Mouse (Mus musculus) testis, adult 2 months (tissue): Measurements from ENCODE around the gene Mipol1. TPM values are rescaled to one million over a fixed set of nuclear protein-coding genes. Genes with fewer than 3 reads are reported as not detected.

Experiments
- H3K27ac ChIP-seq: fragments of 200-500 bp; 2 replicates; pipeline ENCODE4 v1.5.1; 2012; ENCODE audit warnings: low read depth, low read length; ENCODE audit not compliant: control insufficient read depth, insufficient read depth
- H3K27me3 ChIP-seq: fragments of 200-500 bp; 2 replicates; pipeline ENCODE4 v1.6.1; 2012; ENCODE audit warnings: mild to moderate bottlenecking, low read length, moderate library complexity; ENCODE audit not compliant: control insufficient read depth, insufficient read depth
- H3K36me3 ChIP-seq: fragments of 200-500 bp; 2 replicates; pipeline ENCODE4 v1.6.1; 2012; ENCODE audit warnings: mild to moderate bottlenecking, low read length; ENCODE audit not compliant: control insufficient read depth, insufficient read depth
- H3K4me1 ChIP-seq: fragments of 200-500 bp; 2 replicates; pipeline ENCODE4 v1.6.1; 2012; ENCODE audit warnings: low read length; ENCODE audit not compliant: control insufficient read depth, insufficient read depth
- H3K4me3 ChIP-seq: fragments of 200-500 bp; 2 replicates; pipeline ENCODE4 v1.5.1; 2012; ENCODE audit warnings: low read depth, mild to moderate bottlenecking, low read length, moderate library complexity, mixed read lengths; ENCODE audit not compliant: control insufficient read depth
- CTCF ChIP-seq: fragments of 200-500 bp; IDR thresholded peaks from 2 replicates; pipeline ENCODE4 v1.5.1; 2012; ENCODE audit warnings: low read depth, mild to moderate bottlenecking, inconsistent platforms, low read length, moderate library complexity; ENCODE audit not compliant: control insufficient read depth, insufficient read depth, insufficient replicate concordance
- POLR2A ChIP-seq: fragments of 200-500 bp; IDR thresholded peaks from 2 replicates; pipeline ENCODE4 v1.6.1; 2012; ENCODE audit warnings: low read depth, mild to moderate bottlenecking, inconsistent platforms, low read length, moderate library complexity; ENCODE audit not compliant: control insufficient read depth
- polyA plus RNA-seq: library from polyadenylated mRNA; depleted of rRNA; stranded (reverse); fragments of >200 nt; gene quantifications from 2 replicates; pipeline ENCODE4 v1.2.3, GENCODE M21; 2012; rRNA removed

Gene Mipol1
- polyA plus RNA-seq, 1 experiment = 4.1 TPM

GRCm38 (mm10) chr12:57541118-57541517, 310.9 kb downstream of the Mipol1 start:
- H3K27me3 ChIP-seq = peaks cover 25% of the 10 kb centered on the region
- peaks cover 19% of the 10 kb centered on the region for H3K4me1 ChIP-seq
- no peak overlapping the region for H3K4me3 ChIP-seq
- no peaks in the 10 kb centered on the region for H3K36me3 ChIP-seq
- no peak overlapping the region for H3K27ac ChIP-seq
- no peak for TF ChIP-seq POLR2A
- TF ChIP-seq CTCF = no peak

- no peak overlapping the region for H3K27ac ChIP-seq
- H3K4me3 ChIP-seq = peak overlapping the region; percentile 21
- TF ChIP-seq POLR2A (no peak), CTCF (no peak)
- no peaks in the 10 kb centered on the region for H3K36me3 ChIP-seq
- H3K27me3 ChIP-seq = peaks cover 22% of the 10 kb centered on the region
- peaks cover 19% of the 10 kb centered on the region for H3K4me1 ChIP-seq
Measured at GRCm38 (mm10) chr12:57541931-57542745, 311.9 kb downstream of the Mipol1 start.

GRCm38 (mm10) chr12:57542746-57543626, 312.8 kb downstream of the Mipol1 start:
- H3K27ac ChIP-seq = no peak overlapping the region
- peak overlapping the region; percentile 16 for H3K4me3 ChIP-seq
- H3K4me1 ChIP-seq = peaks cover 19% of the 10 kb centered on the region
- no peaks in the 10 kb centered on the region for H3K36me3 ChIP-seq
- TF ChIP-seq POLR2A (no peak), CTCF (no peak)
- peaks cover 22% of the 10 kb centered on the region for H3K27me3 ChIP-seq

- Histone ChIP-seq H3K4me3 (no peak overlapping the region), H3K4me1 (peaks cover 21% of the 10 kb centered on the region), H3K27ac (no peak overlapping the region), H3K36me3 (no peaks in the 10 kb centered on the region), H3K27me3 (peaks cover 17% of the 10 kb centered on the region)
- TF ChIP-seq CTCF = no peak
- no peak for TF ChIP-seq POLR2A
Measured at GRCm38 (mm10) chr12:57543627-57543991, 313.4 kb downstream of the Mipol1 start.

GRCm38 (mm10) chr12:57544641-57545370, 314.6 kb downstream of the Mipol1 start:
- Histone ChIP-seq H3K27ac (no peak overlapping the region), H3K4me1 (peaks cover 26% of the 10 kb centered on the region), H3K27me3 (peaks cover 9% of the 10 kb centered on the region), H3K36me3 (no peaks in the 10 kb centered on the region), H3K4me3 (no peak overlapping the region)
- TF ChIP-seq CTCF (no peak), POLR2A (no peak)

- no peaks in the 10 kb centered on the region for H3K36me3 ChIP-seq
- no peak overlapping the region for H3K27ac ChIP-seq
- peaks cover 8% of the 10 kb centered on the region for H3K27me3 ChIP-seq
- TF ChIP-seq CTCF = no peak
- TF ChIP-seq POLR2A = no peak
- H3K4me1 ChIP-seq = peaks cover 28% of the 10 kb centered on the region
- peak overlapping the region; percentile 53 for H3K4me3 ChIP-seq
Measured at GRCm38 (mm10) chr12:57545371-57546241, 315.4 kb downstream of the Mipol1 start.

Other genes starting within 250 kb of the Mipol1 start
- 0.75 and 0.84 TPM in 2 replicates for gene Slc25a21, start 33.0 kb upstream of the Mipol1 start, polyA plus RNA-seq
- gene Prps1l3, start within 50 bp of the Mipol1 start, polyA plus RNA-seq = 15.3 and 18.8 TPM in 2 replicates